Mouse (Mus musculus): Measurements from ENCODE around the gene Fez1.

GRCm38 (mm10) chr9:36876313-36876712 is 54.6 kb downstream of the Fez1 start:
- TF ChIP-seq ZNF384 (IDR thresholded peaks at IDR 0.05; ENCODE audit: low read depth, low read length) = no peak
- no peak for TF ChIP-seq CHD2 (IDR thresholded peaks at IDR 0.05; ENCODE audit: low read depth, low read length)
- no peak for TF ChIP-seq HCFC1 (IDR thresholded peaks at IDR 0.05; ENCODE audit: borderline replicate concordance, insufficient read depth, low read length)
- TF ChIP-seq ZC3H11A (IDR thresholded peaks at IDR 0.05; ENCODE audit: borderline replicate concordance, low read depth, low read length) = no peak
